Mouse (Mus musculus) G1E-ER4 (cell line): Measurements from ENCODE around the gene Zfhx3. TPM values are rescaled to one million over a fixed set of nuclear protein-coding genes. Genes with fewer than 3 reads are reported as not detected.

ENCODE experiments used
- GATA1 ChIP-seq: IDR thresholded peaks from one replicate; pipeline ENCODE4 v1.8.0; 2012; ENCODE audit warnings: low read length, inconsistent platforms
- polyA plus RNA-seq: library from polyadenylated mRNA; stranded (reverse); fragments of >175 nt; gene quantifications from 2 replicates; pipeline ENCODE4 v1.2.3, GENCODE M21; 2012

Zfhx3 gene
- polyA plus RNA-seq, 1 experiment = not detected

GRCm38 (mm10) chr8:108612815-108613214 lies 670.4 kb downstream of the Zfhx3 start:
- no peak for TF ChIP-seq GATA1

- TF ChIP-seq GATA1 = no peak
Observed at GRCm38 (mm10) chr8:108613280-108613679, 670.8 kb downstream of the Zfhx3 start.

- TF ChIP-seq GATA1 = no peak
Observed at GRCm38 (mm10) chr8:108621296-108621695, 678.9 kb downstream of the Zfhx3 start.

GRCm38 (mm10) chr8:108623660-108624059 lies 681.2 kb downstream of the Zfhx3 start:
- TF ChIP-seq GATA1 = no peak

- no peak for TF ChIP-seq GATA1
Observed at GRCm38 (mm10) chr8:108625571-108626120, 683.2 kb downstream of the Zfhx3 start.

- no peak for TF ChIP-seq GATA1
Observed at GRCm38 (mm10) chr8:108631069-108631468, 688.6 kb downstream of the Zfhx3 start.

GRCm38 (mm10) chr8:108634282-108634681 lies 691.8 kb downstream of the Zfhx3 start:
- TF ChIP-seq GATA1 = no peak

GRCm38 (mm10) chr8:108637887-108638286 lies 695.4 kb downstream of the Zfhx3 start:
- TF ChIP-seq GATA1 = no peak

- no peak for TF ChIP-seq GATA1
Observed at GRCm38 (mm10) chr8:108645660-108646059, 703.2 kb downstream of the Zfhx3 start.

GRCm38 (mm10) chr8:108647556-108647955 lies 705.1 kb downstream of the Zfhx3 start:
- TF ChIP-seq GATA1 = no peak

- TF ChIP-seq GATA1 = no peak
Observed at GRCm38 (mm10) chr8:108648993-108649392, 706.5 kb downstream of the Zfhx3 start.

GRCm38 (mm10) chr8:108650837-108651236 lies 708.4 kb downstream of the Zfhx3 start:
- no peak for TF ChIP-seq GATA1

- no peak for TF ChIP-seq GATA1
Observed at GRCm38 (mm10) chr8:108661486-108662093, 719.1 kb downstream of the Zfhx3 start.

GRCm38 (mm10) chr8:108662766-108663165 lies 720.3 kb downstream of the Zfhx3 start:
- no peak for TF ChIP-seq GATA1

- no peak for TF ChIP-seq GATA1
Observed at GRCm38 (mm10) chr8:108671939-108672515, 729.6 kb downstream of the Zfhx3 start.

- TF ChIP-seq GATA1 = no peak
Observed at GRCm38 (mm10) chr8:108675001-108675525, 732.6 kb downstream of the Zfhx3 start.

- TF ChIP-seq GATA1 = no peak
Observed at GRCm38 (mm10) chr8:108689694-108690093, 747.2 kb downstream of the Zfhx3 start.
